12 mouse cellular contexts compared by ENCODE assay signal in genomic region chr1:152669446-152670180, GRCm38 (mm10).
DNase-seq lines count a peak whose midpoint lies in the region; ATAC-seq and TF ChIP-seq lines count a peak whose summit lies in the region.
"Had no signal": no experiment of that assay in that cellular context is flagged by ENCODE, and none has a peak within 500 bp of the region (broad histone marks: within the 10 kb centered on the region; RNA-seq: fewer than 3 reads in every experiment).

No protein-coding gene starts in this region.

- H3K4me2 ChIP-seq in kidney, postnatal 0 days (ENCODE audit: low read length): no peak overlapping the region
- H3K4me2 ChIP-seq: liver, embryonic 12.5 days; midbrain, embryonic 15.5 days had no signal

- no peaks in the 10 kb centered on the region for H3K36me3 ChIP-seq in kidney, postnatal 0 days (ENCODE audit: insufficient read depth, low read length)
- no peaks in the 10 kb centered on the region for H3K36me3 ChIP-seq in kidney, adult 2 months (ENCODE audit: control insufficient read depth, insufficient read depth, low read length)
- H3K36me3 ChIP-seq: liver, embryonic 12.5 days; midbrain, embryonic 15.5 days had no signal

- WGBS in kidney, postnatal 0 days: 37% methylated on average over 8 of the region's 8 CpGs
- 47% methylated on average over 8 of the region's 8 CpGs for WGBS in kidney, adult 2 months

- intact Hi-C loops in heart, postnatal 10 days (cut with DNase I): no loop called here

- no peak for TF ChIP-seq POLR2A in kidney, adult 2 months (IDR thresholded peaks at IDR 0.05; ENCODE audit: low read depth, low read length)

- H3K9ac ChIP-seq in kidney, postnatal 0 days (ENCODE audit: low read depth, low read length): no peak overlapping the region
- H3K9ac ChIP-seq: liver, embryonic 12.5 days; midbrain, embryonic 15.5 days had no signal

- H3K4me1 ChIP-seq in kidney, postnatal 0 days (replicated peaks; ENCODE audit: insufficient read depth, low read length): no peaks in the 10 kb centered on the region
- H3K4me1 ChIP-seq in kidney, adult 2 months (ENCODE audit: control insufficient read depth, insufficient read depth, low read length): no peaks in the 10 kb centered on the region
- peaks cover 10% of the 10 kb centered on the region for H3K4me1 ChIP-seq in brown adipose tissue, adult 24 weeks (ENCODE audit: control insufficient read depth, insufficient read depth, insufficient read length, low read length)
- H3K4me1 ChIP-seq: liver, embryonic 12.5 days had no signal

- no peak for TF ChIP-seq CTCF in kidney, postnatal 0 days (IDR thresholded peaks at IDR 0.05; ENCODE audit: low read depth)
- no peak for TF ChIP-seq CTCF in kidney, adult 2 months (conservative IDR thresholded peaks at IDR 0.05; ENCODE audit: insufficient read depth, insufficient read length, low read depth, low read length)

- no peak overlapping the region for H3K4me3 ChIP-seq in kidney, postnatal 0 days (replicated peaks; ENCODE audit: low read depth, low read length)
- no peak overlapping the region for H3K4me3 ChIP-seq in kidney, adult 2 months (ENCODE audit: insufficient read depth, low read depth, low read length)
- H3K4me3 ChIP-seq in brown adipose tissue, adult 24 weeks (ENCODE audit: insufficient read depth, low read depth, low read length): no peak overlapping the region
- H3K4me3 ChIP-seq: liver, embryonic 12.5 days; midbrain, embryonic 15.5 days had no signal

- no peaks in the 10 kb centered on the region for H3K27me3 ChIP-seq in kidney, postnatal 0 days (ENCODE audit: insufficient read depth, low read length)
- no peaks in the 10 kb centered on the region for H3K27me3 ChIP-seq in kidney, adult 2 months (replicated peaks; ENCODE audit: control insufficient read depth, insufficient read depth, low read length)
- H3K27me3 ChIP-seq: liver, embryonic 12.5 days; midbrain, embryonic 15.5 days had no signal

- peak overlapping the region; percentile 19; the same call in 1 of the 2 replicates for H3K27ac ChIP-seq in kidney, postnatal 0 days
- H3K27ac ChIP-seq in kidney, adult 2 months (ENCODE audit: insufficient read depth, low read depth, low read length): no peak overlapping the region
- peak overlapping the region; percentile 46 for H3K27ac ChIP-seq in brown adipose tissue, adult 24 weeks (replicated peaks; ENCODE audit: low read depth, low read length)
- H3K27ac ChIP-seq: midbrain, embryonic 15.5 days had no signal

- no peaks in the 10 kb centered on the region for H3K9me3 ChIP-seq in kidney, postnatal 0 days (replicated peaks; ENCODE audit: low read length)
- H3K9me3 ChIP-seq: liver, embryonic 12.5 days; midbrain, embryonic 15.5 days had no signal

- peak; percentile 74 for DNase-seq in kidney, postnatal 0 days (ENCODE audit: low spot score)
- no peak for DNase-seq in kidney, adult 2 months
- DNase-seq in Muller cell, postnatal 12 days (ENCODE audit: inconsistent ontology term): peak; percentile 96
- peak; percentile 50 to 52 for DNase-seq in heart, postnatal 10 days
- no peak for DNase-seq in layer of hippocampus, adult 9-10 months (ENCODE audit: low spot score)
- DNase-seq: cerebellum, postnatal 25 days; layer of hippocampus, adult 9-11 months; thymus, postnatal 36 days had no signal

- ATAC-seq in kidney, postnatal 0 days (replicated peaks; ENCODE audit: low FRiP score, low read depth): peak; percentile 54
- no peak for ATAC-seq in erythroblast, adult 5-6 weeks (replicated peaks; ENCODE audit: low FRiP score, poor library complexity, severe bottlenecking)
- ATAC-seq: liver, embryonic 12.5 days; midbrain, embryonic 15.5 days had no signal

Comparison
In these comparisons a context has a peak if more than half of its experiments do, and no peak if none do; other contexts are left out.
1. DNase-seq: peak in kidney, postnatal 0 days (single experiment), Muller cell, postnatal 12 days (single experiment) and heart, postnatal 10 days (2 of 2); none in kidney, adult 2 months (single experiment) and layer of hippocampus, adult 9-10 months (single experiment).